ENCODE assay signal across 8 mouse cellular contexts in genomic region chr14:48445984-48446683, GRCm38 (mm10). TPM values are rescaled to one million over a fixed set of nuclear protein-coding genes. Genes with fewer than 3 reads are reported as not detected.
A peak's percentile ranks its signal among the peaks of the same experiment; 100 is the strongest.
DNase-seq lines count a peak whose midpoint lies in the region; ATAC-seq lines count a peak whose summit lies in the region.

Gene Tmem260, plus strand, starts transcription at chr14:48446124.

- H3K9me3 ChIP-seq in hindbrain, embryonic 15.5 days = no peaks in the 10 kb centered on the region

- H3K27me3 ChIP-seq in hindbrain, embryonic 15.5 days = no peaks in the 10 kb centered on the region

- DNase-seq in T-cell, adult 2 months (ENCODE audit: low spot score) = peak; percentile 89
- DNase-seq in cerebellum, postnatal 36 days = peak; percentile 93 to 96
- DNase-seq in frontal cortex, postnatal 36 days (ENCODE audit: low spot score in 2 of 2) = peak; percentile 94
- DNase-seq in left cerebral cortex, adult 11 months (ENCODE audit: low spot score) = peak; percentile 88
- peak; percentile 94 to 96 for DNase-seq in lung, postnatal 4 days
- DNase-seq in retina, postnatal 7 days (ENCODE audit: low read depth, low spot score) = peak; percentile 93
- peak; percentile 94 for DNase-seq in urinary bladder, adult 2 months (ENCODE audit: low spot score)

- under 1% methylated on average over 67 of the region's 69 CpGs for WGBS in hindbrain, embryonic 15.5 days

- peak within 1 kb of the TSS; percentile 78 for H3K9ac ChIP-seq in hindbrain, embryonic 15.5 days

- peak within 1 kb of the TSS; percentile 79 for H3K4me3 ChIP-seq in hindbrain, embryonic 15.5 days

- H3K36me3 ChIP-seq in hindbrain, embryonic 15.5 days = no peaks in the 10 kb centered on the region

- peak within 1 kb of the TSS; percentile 94 for H3K27ac ChIP-seq in hindbrain, embryonic 15.5 days (replicated peaks)

- peak; percentile 99 for ATAC-seq in hindbrain, embryonic 15.5 days (ENCODE audit: low FRiP score, low read depth)

- H3K4me1 ChIP-seq in hindbrain, embryonic 15.5 days (replicated peaks) = peaks cover 12% of the 10 kb centered on the region

- peak within 1 kb of the TSS; percentile 69 for H3K4me2 ChIP-seq in hindbrain, embryonic 15.5 days

RNA-seq across cellular contexts. Expression of gene Tmem260, which starts in this region (rescaled TPM):
- polyA plus RNA-seq in hindbrain, embryonic 15.5 days (2015; fragmentation: Nextera tagmentation; extraction: Ambion mirVana) = 16.5 and 17.5 TPM in 2 replicates
- 13.8 and 14.6 TPM in 2 replicates for polyA plus RNA-seq in urinary bladder, adult 2 months (2012; rRNA removed)

Comparison
In these comparisons a context has a peak if more than half of its experiments do, and no peak if none do; other contexts are left out.
1. Peak in every context shown above with its lines: DNase-seq, ATAC-seq, H3K4me3 ChIP-seq and H3K27ac ChIP-seq.